Mouse (Mus musculus) CH12.LX (cell line): ENCODE data around the gene Spn.

ENCODE experiments used
- CTCF ChIP-seq, 2 experiments: IDR thresholded peaks in 1 of 2; conservative IDR thresholded peaks in 1 of 2; 2 replicates each; pipeline ENCODE4 v1.5.1; 2011 to 2012; ENCODE audit warnings: low read depth in 2 of 2, low read length in 2 of 2, improper control_type of control experiment in 1 of 2, inconsistent platforms in 1 of 2, mild to moderate bottlenecking in 1 of 2, moderate library complexity in 1 of 2
- EP300 ChIP-seq: IDR thresholded peaks from 2 replicates; pipeline ENCODE4 v1.6.1; 2011; ENCODE audit warnings: low read length, improper control_type of control experiment
- GABPA ChIP-seq: IDR thresholded peaks from 2 replicates; pipeline ENCODE4 v1.6.1; 2012; ENCODE audit warnings: low read depth, low read length, improper control_type of control experiment, inconsistent platforms; ENCODE audit not compliant: insufficient replicate concordance
- HCFC1 ChIP-seq: IDR thresholded peaks from 2 replicates; pipeline ENCODE4 v1.6.1; 2012; ENCODE audit warnings: low read depth, mild to moderate bottlenecking, inconsistent platforms, low read length, improper control_type of control experiment
- JUND ChIP-seq: conservative IDR thresholded peaks from 2 replicates; pipeline ENCODE4 v1.6.1; 2011; ENCODE audit warnings: low read depth, low read length, improper control_type of control experiment
- UBTF ChIP-seq: IDR thresholded peaks from 2 replicates; pipeline ENCODE4 v1.6.1; 2012; ENCODE audit warnings: low read depth, mild to moderate bottlenecking, inconsistent platforms, low read length, improper control_type of control experiment, moderate library complexity

- TF ChIP-seq GABPA (no peak), HCFC1 (no peak), UBTF (no peak), CTCF (conservative IDR thresholded peaks at IDR 0.05 in 1 of 2, IDR thresholded peaks at IDR 0.05 in 1 of 2; ENCODE audit: low read depth in 2 of 2, low read length in 2 of 2) (no peak), EP300 (no peak), JUND (no peak)
Measured at GRCm38 (mm10) chr7:127083689-127084088, 53.9 kb downstream of the Spn start.
